Mouse (Mus musculus): ENCODE results near the gene Gm49395.

Gm49395 gene

GRCm38 (mm10) chr13:115101355-115102191 is at the start of gene Gm49395, which contains the start of gene Itga1:
Gene Gm49395, minus strand, starts transcription at chr13:115101921.
Gene Itga1, minus strand, starts transcription at chr13:115101964.
- in situ Hi-C loops (cut with MboI, MseI) = no loop called here

- in situ Hi-C loops (cut with MboI, MseI) = no loop called here
Observed at GRCm38 (mm10) chr13:115150602-115151001, 48.9 kb upstream of the Gm49395 start.

GRCm38 (mm10) chr13:115149849-115150248 is 48.1 kb upstream of the Gm49395 start:
- in situ Hi-C loops (cut with MboI, MseI) = no loop called here

- in situ Hi-C loops (cut with MboI, MseI) = no loop called here
Observed at GRCm38 (mm10) chr13:115143575-115143974, 41.9 kb upstream of the Gm49395 start.

- in situ Hi-C loops (cut with MboI, MseI) = no loop called here
Observed at GRCm38 (mm10) chr13:115142066-115142465, 40.3 kb upstream of the Gm49395 start.

- in situ Hi-C loops (cut with MboI, MseI) = no loop called here
Observed at GRCm38 (mm10) chr13:115138513-115138912, 36.8 kb upstream of the Gm49395 start.

- in situ Hi-C loops (cut with MboI, MseI) = no loop called here
Observed at GRCm38 (mm10) chr13:115136761-115137160, 35.0 kb upstream of the Gm49395 start.

GRCm38 (mm10) chr13:115132435-115132834 is 30.7 kb upstream of the Gm49395 start:
- in situ Hi-C loops (cut with MboI, MseI) = no loop called here

- in situ Hi-C loops (cut with MboI, MseI) = no loop called here
Observed at GRCm38 (mm10) chr13:115131381-115131780, 29.7 kb upstream of the Gm49395 start.

GRCm38 (mm10) chr13:115130035-115130434 is 28.3 kb upstream of the Gm49395 start:
- in situ Hi-C loops (cut with MboI, MseI) = no loop called here

- in situ Hi-C loops (cut with MboI, MseI) = no loop called here
Observed at GRCm38 (mm10) chr13:115127826-115128225, 26.1 kb upstream of the Gm49395 start.

- in situ Hi-C loops (cut with MboI, MseI) = no loop called here
Observed at GRCm38 (mm10) chr13:115126534-115126933, 24.8 kb upstream of the Gm49395 start.

GRCm38 (mm10) chr13:115125130-115125529 is 23.4 kb upstream of the Gm49395 start:
- in situ Hi-C loops (cut with MboI, MseI) = no loop called here

GRCm38 (mm10) chr13:115124521-115124920 is 22.8 kb upstream of the Gm49395 start:
- in situ Hi-C loops (cut with MboI, MseI) = no loop called here

- in situ Hi-C loops (cut with MboI, MseI) = no loop called here
Observed at GRCm38 (mm10) chr13:115118756-115119155, 17.0 kb upstream of the Gm49395 start.

GRCm38 (mm10) chr13:115118195-115118594 is 16.5 kb upstream of the Gm49395 start:
- in situ Hi-C loops (cut with MboI, MseI) = no loop called here

- in situ Hi-C loops (cut with MboI, MseI) = no loop called here
Observed at GRCm38 (mm10) chr13:115116930-115117621, 15.4 kb upstream of the Gm49395 start.

- in situ Hi-C loops (cut with MboI, MseI) = no loop called here
Observed at GRCm38 (mm10) chr13:115109628-115110027, 7.9 kb upstream of the Gm49395 start.

- in situ Hi-C loops (cut with MboI, MseI) = no loop called here
Observed at GRCm38 (mm10) chr13:115107436-115107835, 5.7 kb upstream of the Gm49395 start.

- in situ Hi-C loops (cut with MboI, MseI) = no loop called here
Observed at GRCm38 (mm10) chr13:115106183-115106582, 4.5 kb upstream of the Gm49395 start.

GRCm38 (mm10) chr13:115102754-115103153 is 1.0 kb upstream of the Gm49395 start:
- in situ Hi-C loops (cut with MboI, MseI) = no loop called here

GRCm38 (mm10) chr13:115100381-115101177 is 1.1 kb downstream of the Gm49395 start:
- in situ Hi-C loops (cut with MboI, MseI) = no loop called here

All from T-helper 17 cell (primary cell).